Mouse (Mus musculus): ENCODE data around the gene Pnpla5. TPM values are rescaled to one million over a fixed set of nuclear protein-coding genes. Genes with fewer than 3 reads are reported as not detected.
A peak's percentile ranks its signal among the peaks of the same experiment; 100 is the strongest.

Pnpla5 gene
- polyA plus RNA-seq, 1 experiment from 2014 or later: not detected

- no peaks in the 10 kb centered on the region for H3K27me3 ChIP-seq (replicated peaks; ENCODE audit: control insufficient read depth, insufficient read depth, low read length)
- no peaks in the 10 kb centered on the region for H3K9me3 ChIP-seq (ENCODE audit: control insufficient read depth, low read length)
- no peak overlapping the region for H3K4me2 ChIP-seq (ENCODE audit: low read length)
- no peaks in the 10 kb centered on the region for H3K4me1 ChIP-seq (replicated peaks; ENCODE audit: control insufficient read depth, insufficient read depth, low read length)
- H3K4me3 ChIP-seq (replicated peaks; ENCODE audit: low read length): no peak overlapping the region
- no peaks in the 10 kb centered on the region for H3K36me3 ChIP-seq (ENCODE audit: control insufficient read depth, insufficient read depth)
- no peak overlapping the region for H3K9ac ChIP-seq (replicated peaks; ENCODE audit: low read depth, low read length)
- no peak overlapping the region for H3K27ac ChIP-seq (ENCODE audit: low read length)
- WGBS: 81% methylated on average over 4 of the region's 4 CpGs
- ATAC-seq: no peak
Observed at GRCm38 (mm10) chr15:84126447-84126846, 3.5 kb upstream of the Pnpla5 start.

- no peak for ATAC-seq
Observed at GRCm38 (mm10) chr15:84124086-84124485, 1.1 kb upstream of the Pnpla5 start.

GRCm38 (mm10) chr15:84121036-84121435 is 1.9 kb downstream of the Pnpla5 start:
- Histone ChIP-seq H3K36me3 (ENCODE audit: control insufficient read depth, insufficient read depth) (no peaks in the 10 kb centered on the region), H3K4me1 (replicated peaks; ENCODE audit: control insufficient read depth, insufficient read depth, low read length) (no peaks in the 10 kb centered on the region), H3K4me2 (ENCODE audit: low read length) (no peak overlapping the region), H3K4me3 (replicated peaks; ENCODE audit: low read length) (no peak overlapping the region), H3K9ac (replicated peaks; ENCODE audit: low read depth, low read length) (no peak overlapping the region), H3K27ac (ENCODE audit: low read length) (no peak overlapping the region), H3K9me3 (ENCODE audit: control insufficient read depth, low read length) (0 out of 2 replicates have a peak, but pooled peaks cover 2% of the 10 kb centered on the region), H3K27me3 (replicated peaks; ENCODE audit: control insufficient read depth, insufficient read depth, low read length) (no peaks in the 10 kb centered on the region)
- ATAC-seq: no peak
- 69% methylated on average over 7 of the region's 7 CpGs for WGBS

More at GRCm38 (mm10) chr15:84124086-84124485, 1.1 kb upstream of the Pnpla5 start:
- Histone ChIP-seq H3K9ac (replicated peaks; ENCODE audit: low read depth, low read length) (no peak overlapping the region), H3K4me2 (ENCODE audit: low read length) (no peak overlapping the region), H3K9me3 (ENCODE audit: control insufficient read depth, low read length) (no peaks in the 10 kb centered on the region), H3K4me3 (replicated peaks; ENCODE audit: low read length) (no peak overlapping the region), H3K4me1 (replicated peaks; ENCODE audit: control insufficient read depth, insufficient read depth, low read length) (no peaks in the 10 kb centered on the region), H3K36me3 (ENCODE audit: control insufficient read depth, insufficient read depth) (no peaks in the 10 kb centered on the region), H3K27me3 (replicated peaks; ENCODE audit: control insufficient read depth, insufficient read depth, low read length) (no peaks in the 10 kb centered on the region), H3K27ac (ENCODE audit: low read length) (no peak overlapping the region)
- WGBS: 72% methylated on average over 7 of the region's 7 CpGs

- WGBS: 22% methylated on average over 6 of the region's 6 CpGs
- H3K27me3 ChIP-seq (replicated peaks; ENCODE audit: control insufficient read depth, insufficient read depth, low read length): no peaks in the 10 kb centered on the region
- H3K27ac ChIP-seq (ENCODE audit: low read length): no peak overlapping the region
- no peak for ATAC-seq
- no peak overlapping the region for H3K4me2 ChIP-seq (ENCODE audit: low read length)
- H3K9me3 ChIP-seq (ENCODE audit: control insufficient read depth, low read length): 0 out of 2 replicates have a peak, but pooled peaks cover 2% of the 10 kb centered on the region
- no peak overlapping the region for H3K9ac ChIP-seq (replicated peaks; ENCODE audit: low read depth, low read length)
- H3K36me3 ChIP-seq (ENCODE audit: control insufficient read depth, insufficient read depth): no peaks in the 10 kb centered on the region
- H3K4me1 ChIP-seq (replicated peaks; ENCODE audit: control insufficient read depth, insufficient read depth, low read length): no peaks in the 10 kb centered on the region
- no peak overlapping the region for H3K4me3 ChIP-seq (replicated peaks; ENCODE audit: low read length)
Observed at GRCm38 (mm10) chr15:84120612-84121011, 2.4 kb downstream of the Pnpla5 start.

GRCm38 (mm10) chr15:84116466-84116865 is 6.5 kb downstream of the Pnpla5 start:
- Histone ChIP-seq H3K36me3 (ENCODE audit: control insufficient read depth, insufficient read depth) (no peaks in the 10 kb centered on the region), H3K9me3 (ENCODE audit: control insufficient read depth, low read length) (0 out of 2 replicates have a peak, but pooled peaks cover 2% of the 10 kb centered on the region), H3K4me3 (replicated peaks; ENCODE audit: low read length) (no peak overlapping the region), H3K4me2 (ENCODE audit: low read length) (no peak overlapping the region), H3K4me1 (replicated peaks; ENCODE audit: control insufficient read depth, insufficient read depth, low read length) (no peaks in the 10 kb centered on the region), H3K9ac (replicated peaks; ENCODE audit: low read depth, low read length) (no peak overlapping the region), H3K27me3 (replicated peaks; ENCODE audit: control insufficient read depth, insufficient read depth, low read length) (0 out of 2 replicates have a peak, but pooled peaks cover 2% of the 10 kb centered on the region), H3K27ac (ENCODE audit: low read length) (no peak overlapping the region)
- WGBS: 84% methylated on average over 1 of the region's 1 CpGs
- no peak for ATAC-seq

- no peak for ATAC-seq
- H3K27ac ChIP-seq (ENCODE audit: low read length): no peak overlapping the region
- H3K36me3 ChIP-seq (ENCODE audit: control insufficient read depth, insufficient read depth): no peaks in the 10 kb centered on the region
- WGBS: 64% methylated on average over 5 of the region's 5 CpGs
- H3K27me3 ChIP-seq (replicated peaks; ENCODE audit: control insufficient read depth, insufficient read depth, low read length): 0 out of 2 replicates have a peak, but pooled peaks cover 2% of the 10 kb centered on the region
- no peak overlapping the region for H3K4me3 ChIP-seq (replicated peaks; ENCODE audit: low read length)
- H3K4me2 ChIP-seq (ENCODE audit: low read length): no peak overlapping the region
- no peak overlapping the region for H3K9ac ChIP-seq (replicated peaks; ENCODE audit: low read depth, low read length)
- H3K4me1 ChIP-seq (replicated peaks; ENCODE audit: control insufficient read depth, insufficient read depth, low read length): no peaks in the 10 kb centered on the region
- H3K9me3 ChIP-seq (ENCODE audit: control insufficient read depth, low read length): 0 out of 2 replicates have a peak, but pooled peaks cover 2% of the 10 kb centered on the region
Observed at GRCm38 (mm10) chr15:84115727-84116126, 7.2 kb downstream of the Pnpla5 start.

GRCm38 (mm10) chr15:84113873-84114272 is 9.1 kb downstream of the Pnpla5 start:
- H3K9me3 ChIP-seq (ENCODE audit: control insufficient read depth, low read length): 0 out of 2 replicates have a peak, but pooled peaks cover 2% of the 10 kb centered on the region
- H3K27ac ChIP-seq (ENCODE audit: low read length): no peak overlapping the region
- WGBS: 73% methylated on average over 6 of the region's 6 CpGs

GRCm38 (mm10) chr15:84108899-84109298 is 14.1 kb downstream of the Pnpla5 start:
- no peak for ATAC-seq
- no peak overlapping the region for H3K4me2 ChIP-seq (ENCODE audit: low read length)
- 0 out of 2 replicates have a peak, but pooled peaks cover 2% of the 10 kb centered on the region for H3K27me3 ChIP-seq (replicated peaks; ENCODE audit: control insufficient read depth, insufficient read depth, low read length)
- H3K4me1 ChIP-seq (replicated peaks; ENCODE audit: control insufficient read depth, insufficient read depth, low read length): peaks cover 17% of the 10 kb centered on the region
- H3K9ac ChIP-seq (replicated peaks; ENCODE audit: low read depth, low read length): no peak overlapping the region
- H3K36me3 ChIP-seq (ENCODE audit: control insufficient read depth, insufficient read depth): no peaks in the 10 kb centered on the region
- no peaks in the 10 kb centered on the region for H3K9me3 ChIP-seq (ENCODE audit: control insufficient read depth, low read length)
- H3K27ac ChIP-seq (ENCODE audit: low read length): no peak overlapping the region
- 6% methylated on average over 13 of the region's 13 CpGs for WGBS
- H3K4me3 ChIP-seq (replicated peaks; ENCODE audit: low read length): no peak overlapping the region

More at GRCm38 (mm10) chr15:84113873-84114272, 9.1 kb downstream of the Pnpla5 start:
- 0 out of 2 replicates have a peak, but pooled peaks cover 2% of the 10 kb centered on the region for H3K27me3 ChIP-seq (replicated peaks; ENCODE audit: control insufficient read depth, insufficient read depth, low read length)
- no peak for ATAC-seq
- H3K36me3 ChIP-seq (ENCODE audit: control insufficient read depth, insufficient read depth): no peaks in the 10 kb centered on the region
- no peak overlapping the region for H3K4me2 ChIP-seq (ENCODE audit: low read length)
- H3K4me1 ChIP-seq (replicated peaks; ENCODE audit: control insufficient read depth, insufficient read depth, low read length): no peaks in the 10 kb centered on the region
- no peak overlapping the region for H3K9ac ChIP-seq (replicated peaks; ENCODE audit: low read depth, low read length)
- no peak overlapping the region for H3K4me3 ChIP-seq (replicated peaks; ENCODE audit: low read length)

- Histone ChIP-seq H3K4me3 (replicated peaks; ENCODE audit: low read length) (peak overlapping the region; percentile 59), H3K9ac (replicated peaks; ENCODE audit: low read depth, low read length) (peak overlapping the region; percentile 74), H3K27ac (ENCODE audit: low read length) (peak overlapping the region; percentile 60), H3K9me3 (ENCODE audit: control insufficient read depth, low read length) (no peaks in the 10 kb centered on the region), H3K4me1 (replicated peaks; ENCODE audit: control insufficient read depth, insufficient read depth, low read length) (peaks cover 18% of the 10 kb centered on the region), H3K36me3 (ENCODE audit: control insufficient read depth, insufficient read depth) (no peaks in the 10 kb centered on the region), H3K27me3 (replicated peaks; ENCODE audit: control insufficient read depth, insufficient read depth, low read length) (no peaks in the 10 kb centered on the region), H3K4me2 (ENCODE audit: low read length) (peak overlapping the region; percentile 76)
- 8% methylated on average over 12 of the region's 12 CpGs for WGBS
- ATAC-seq: peak; percentile 32
Observed at GRCm38 (mm10) chr15:84105924-84106500, 17.0 kb downstream of the Pnpla5 start.

Data from forebrain, embryonic 16.5 days (tissue).